Mouse (Mus musculus): ENCODE measurements around the gene Mug2.
"Not testable (repeated sequence)": the region's sequence is repeated elsewhere in the genome, so short reads cannot be mapped to it uniquely, and the experiment has no call there.

Mug2 gene

DNA sequence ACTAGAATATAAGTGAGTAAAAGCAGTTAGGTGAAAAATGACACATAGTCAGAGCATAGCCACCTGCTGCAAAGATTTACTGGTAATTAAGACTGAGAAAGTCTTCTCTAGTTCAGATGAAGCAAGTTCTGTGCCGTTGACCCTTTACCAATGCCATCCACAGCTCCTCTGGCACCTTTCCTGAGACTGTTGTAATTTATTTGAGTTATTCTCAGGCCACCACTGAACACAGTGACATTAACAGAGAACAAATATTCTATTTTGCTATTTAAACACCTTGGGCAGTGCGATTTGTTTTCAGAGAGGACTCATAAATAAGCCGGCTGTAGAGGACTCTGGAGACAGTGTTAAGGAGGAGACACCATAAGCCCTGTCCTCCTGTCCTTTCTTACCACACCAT, at the start of gene Mug2:
Gene Mug2 (plus strand): TSS at position 301 of the 400 bp plus-strand sequence.
- DNase-seq (ENCODE audit: low read depth), result not testable (repeated sequence)

DNA sequence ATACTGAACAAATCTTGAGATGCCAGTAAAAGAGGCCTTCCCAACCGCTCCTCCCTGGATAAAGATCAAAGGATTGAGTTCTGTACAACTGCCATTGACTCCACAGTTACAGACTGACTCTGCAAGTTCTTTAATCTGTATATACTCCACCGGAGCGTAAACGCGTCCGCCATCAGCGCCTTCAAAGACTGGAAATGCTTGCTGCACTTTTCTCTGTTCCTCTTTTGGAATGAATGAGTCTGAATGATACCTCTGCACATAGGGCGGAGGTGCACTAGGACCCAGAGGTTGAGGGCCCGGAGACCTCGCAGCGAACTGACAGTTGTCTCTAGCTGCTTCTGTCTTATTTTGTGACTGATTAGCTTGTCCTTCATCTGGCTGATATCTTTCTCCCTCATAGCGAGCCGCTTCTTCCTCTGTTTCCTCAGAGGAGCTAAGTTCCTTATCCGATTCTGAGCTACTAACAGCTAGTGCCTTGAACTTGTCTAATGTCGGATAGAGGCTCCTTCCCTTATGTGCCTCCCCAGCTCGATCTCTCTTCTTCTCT, 48.7 kb upstream of the Mug2 start:
- DNase-seq (ENCODE audit: low read depth), result not testable (repeated sequence)

DNA sequence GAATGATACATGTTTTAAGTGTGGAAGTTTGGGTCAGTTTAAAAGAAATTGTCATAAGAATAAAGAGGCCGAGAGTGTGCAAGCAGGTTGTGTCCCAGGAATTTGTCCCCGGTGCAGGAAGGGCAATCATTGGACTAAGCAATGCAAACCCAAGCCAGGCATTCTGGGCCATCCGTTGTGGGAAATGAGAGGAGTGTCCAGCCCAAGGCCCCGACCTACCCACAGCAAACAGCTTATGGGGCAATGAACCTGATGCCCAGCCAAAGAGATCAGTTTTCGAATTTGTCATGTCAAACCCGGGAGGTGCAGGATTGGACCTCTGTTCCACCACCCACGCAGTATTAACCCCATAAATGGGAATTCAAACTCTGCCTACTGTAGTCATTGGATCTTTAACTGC, 30.9 kb upstream of the Mug2 start:
- no peak for DNase-seq (ENCODE audit: low read depth)

- DNase-seq (ENCODE audit: low read depth), result no peak
Measured at GRCm38 (mm10) chr6:122100904-122101303, 94.3 kb downstream of the Mug2 start.

- no peak for DNase-seq (ENCODE audit: low read depth)
Measured at GRCm38 (mm10) chr6:122101671-122102070, 95.1 kb downstream of the Mug2 start.

DNA sequence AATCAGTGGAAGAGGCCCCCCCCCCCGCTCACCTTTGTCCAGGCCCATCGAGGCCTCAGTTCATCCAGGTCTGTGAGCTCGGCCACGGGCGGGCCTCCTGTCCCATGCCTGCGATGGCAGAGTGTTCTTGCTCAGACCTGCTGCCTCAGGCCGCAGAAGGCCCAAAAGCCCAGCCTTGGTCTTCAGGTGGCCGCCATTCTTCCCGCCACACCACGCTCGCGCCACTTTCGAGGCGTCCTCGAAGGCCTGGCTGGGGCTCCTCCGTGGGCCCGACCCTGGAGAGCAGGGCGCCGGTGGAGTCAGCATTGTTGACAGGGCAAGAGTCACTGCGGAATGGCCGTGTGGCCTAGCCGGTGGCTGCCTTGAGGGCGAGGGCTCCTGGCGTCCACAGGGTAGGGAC, 110.4 kb downstream of the Mug2 start:
- no peak for DNase-seq (ENCODE audit: low read depth)

DNA sequence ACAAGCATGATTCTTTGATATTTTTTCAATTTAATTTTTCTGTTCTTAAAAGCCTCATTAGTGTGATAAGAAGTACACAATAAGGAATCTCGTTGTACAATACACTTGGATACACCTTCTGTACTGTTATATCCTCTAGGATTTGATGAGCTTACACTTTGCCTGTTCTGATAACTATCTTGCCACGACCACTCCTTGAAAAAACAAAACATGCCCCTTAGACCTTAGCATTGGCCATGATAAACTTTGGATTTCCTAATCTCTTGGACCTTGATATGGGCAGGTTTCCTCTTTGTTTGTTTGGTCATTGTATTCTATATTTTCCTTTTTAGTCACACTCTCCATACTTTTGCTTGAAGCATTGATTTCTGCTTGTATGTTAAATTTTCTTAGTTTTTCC, 123.0 kb downstream of the Mug2 start:
- no peak for DNase-seq (ENCODE audit: low read depth)

All from c-Kit-positive CD71-negative TER-119-negative erythroid progenitor cells, embryonic 14.5 days (primary cell).